Mouse (Mus musculus) neural tube, embryonic 11.5 days (tissue): ENCODE measurements around the gene Ldha. TPM values are rescaled to one million over a fixed set of nuclear protein-coding genes. Genes with fewer than 3 reads are reported as not detected.
"Not testable (repeated sequence)": the region's sequence is repeated elsewhere in the genome, so short reads cannot be mapped to it uniquely, and the experiment has no call there.

Experiments used
- ATAC-seq: fragments of 200-750 bp; cut with Nextera tagmentation; 2 replicates; pipeline ENCODE4 v1.8.0; 2017; ENCODE audit warnings: moderate number of reproducible peaks, mild to moderate bottlenecking, moderate TSS enrichment, moderate library complexity; ENCODE audit not compliant: insufficient read depth, low FRiP score, low TSS enrichment
- DNase-seq: peaks from one replicate; pipeline ENCODE4 v3.0.0-alpha.2; 2015; ENCODE audit warnings: low spot score
- H3K27ac ChIP-seq: fragments of 300-500 bp; sonication (generic); 2 replicates; pipeline ENCODE4 v1.5.1; 2014; ENCODE audit warnings: low read depth, mild to moderate bottlenecking, low read length
- H3K27me3 ChIP-seq: fragments of 300-500 bp; sonication (generic); 2 replicates; pipeline ENCODE4 v1.6.1; 2014; ENCODE audit warnings: mild to moderate bottlenecking, low read length, mixed read lengths; ENCODE audit not compliant: control insufficient read depth, insufficient read depth
- H3K36me3 ChIP-seq: fragments of 300-500 bp; sonication (generic); 2 replicates; pipeline ENCODE4 v1.6.1; 2014; ENCODE audit warnings: mild to moderate bottlenecking, low read length, moderate library complexity, mixed read lengths; ENCODE audit not compliant: control insufficient read depth, insufficient read depth
- H3K4me1 ChIP-seq: fragments of 300-500 bp; sonication (generic); 2 replicates; pipeline ENCODE4 v1.6.1; 2014; ENCODE audit warnings: low read length, mixed read lengths; ENCODE audit not compliant: control insufficient read depth, insufficient read depth
- H3K4me2 ChIP-seq: fragments of 300-500 bp; sonication (generic); 2 replicates; pipeline ENCODE4 v1.6.1; 2014; ENCODE audit warnings: low read depth, mild to moderate bottlenecking, moderate library complexity
- H3K4me3 ChIP-seq: fragments of 300-500 bp; sonication (generic); 2 replicates; pipeline ENCODE4 v1.5.1; 2014; ENCODE audit warnings: low read depth, low read length
- H3K9ac ChIP-seq: fragments of 300-500 bp; sonication (generic); 2 replicates; pipeline ENCODE4 v1.6.1; 2014; ENCODE audit warnings: mild to moderate bottlenecking, low read length
- H3K9me3 ChIP-seq: fragments of 300-500 bp; sonication (generic); 2 replicates; pipeline ENCODE4 v1.6.1; 2016; ENCODE audit warnings: low read length; ENCODE audit not compliant: control insufficient read depth
- WGBS: fragments of 180-500 bp; shearing (Covaris S2); extraction: QIAGEN DNeasy Blood & Tissue Kit; methylation state at CpG from one replicate; pipeline ENCODE4 v1.1.7; 2014; 5-methylcytosine and 5-hydroxymethylcytosine counted together
- polyA plus RNA-seq: library from polyadenylated mRNA; unstranded; fragments of >200 nt; fragmentation: Nextera tagmentation; extraction: Ambion mirVana; gene quantifications from 2 replicates; pipeline ENCODE4 v1.2.1, GENCODE M21; 2014

Gene Ldha
- 1,604 and 1,620 TPM in 2 replicates for polyA plus RNA-seq

DNA sequence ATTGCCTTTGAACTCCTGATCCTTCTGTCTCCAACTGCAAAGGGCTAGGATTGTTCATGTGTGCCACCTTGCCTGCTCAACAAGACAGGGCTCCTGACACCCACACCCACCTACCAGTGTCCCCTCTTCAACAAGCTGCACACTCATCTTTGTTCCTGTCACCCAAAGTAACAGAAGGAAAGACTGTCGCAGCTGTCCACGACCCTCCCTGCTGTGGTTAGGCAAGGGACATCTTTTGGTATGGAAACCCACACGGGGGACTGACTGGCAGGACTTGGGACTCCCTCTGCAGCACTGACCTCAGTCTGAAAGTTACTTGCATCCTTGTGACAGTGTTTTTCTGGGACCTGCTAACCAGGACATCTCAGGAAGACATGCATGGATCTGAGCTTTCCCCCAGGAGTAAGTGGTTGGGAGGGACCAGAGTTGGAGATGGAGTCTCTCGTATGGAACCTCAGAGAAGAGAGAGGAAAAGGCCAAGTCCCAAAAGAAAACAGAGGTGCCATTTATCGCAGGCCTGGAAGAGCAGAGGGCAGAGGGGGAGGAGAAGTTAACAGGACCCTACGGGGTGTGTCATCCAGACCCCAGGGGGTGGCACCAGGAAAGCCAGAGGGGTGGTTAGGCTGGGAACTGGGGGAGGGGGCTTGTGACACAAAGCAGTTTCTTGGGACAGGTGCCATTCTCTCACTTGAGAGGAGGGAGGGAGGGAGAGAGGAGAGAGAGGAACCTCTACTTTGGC lies at the start of gene Ldha:
Ldha (plus strand) TSS at position 689 of the 739 bp plus-strand sequence.
- no peak within 1 kb of the TSS for H3K4me2 ChIP-seq
- no peaks in the 10 kb centered on the region for H3K27me3 ChIP-seq
- ATAC-seq: no peak
- H3K9ac ChIP-seq: no peak within 1 kb of the TSS
- no peak for DNase-seq
- H3K36me3 ChIP-seq: no peaks in the 10 kb centered on the region
- H3K4me1 ChIP-seq: peaks cover 6% of the 10 kb centered on the region
- H3K9me3 ChIP-seq: no peaks in the 10 kb centered on the region
- 22% methylated on average over 6 of the region's 6 CpGs for WGBS
- H3K4me3 ChIP-seq: no peak within 1 kb of the TSS
- H3K27ac ChIP-seq: no peak within 1 kb of the TSS

DNA sequence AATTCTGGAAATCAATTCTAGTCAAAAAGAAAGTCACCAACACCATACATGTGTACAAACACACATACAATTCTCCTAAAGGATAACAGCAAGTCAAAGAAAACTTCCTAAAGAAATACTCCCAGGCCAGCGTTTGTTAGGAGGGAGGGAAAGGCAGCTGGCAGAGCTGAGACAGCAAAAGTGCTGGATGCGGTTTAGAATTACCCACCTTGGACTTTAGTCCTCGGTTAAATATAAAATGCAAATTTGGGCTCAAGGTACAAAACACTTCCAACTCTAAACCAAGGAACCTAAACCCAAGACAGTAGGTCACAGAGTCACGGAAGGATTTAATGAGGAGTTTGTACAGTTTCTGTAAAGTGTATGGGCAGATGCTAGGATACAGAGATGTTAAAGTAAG lies 47.4 kb upstream of the Ldha start:
- DNase-seq (no peak), ATAC-seq (no peak)
- WGBS: 87% methylated on average over 4 of the region's 4 CpGs
- Histone ChIP-seq H3K4me3 (no peak overlapping the region; the same call in 1 of the 2 replicates), H3K36me3 (no peaks in the 10 kb centered on the region), H3K27me3 (no peaks in the 10 kb centered on the region), H3K9ac (no peak overlapping the region), H3K4me1 (peaks cover 8% of the 10 kb centered on the region), H3K4me2 (no peak overlapping the region), H3K9me3 (no peaks in the 10 kb centered on the region), H3K27ac (no peak overlapping the region)

- DNase-seq: peak; percentile 98
- Histone ChIP-seq H3K4me2 (peak within 1 kb of the TSS; percentile 78), H3K4me3 (peak within 1 kb of the TSS; percentile 90), H3K27me3 (no peaks in the 10 kb centered on the region), H3K4me1 (peaks cover 8% of the 10 kb centered on the region), H3K36me3 (no peaks in the 10 kb centered on the region), H3K9ac (peak within 1 kb of the TSS; percentile 85), H3K27ac (no peak within 1 kb of the TSS; the same call in 1 of the 2 replicates), H3K9me3 (no peaks in the 10 kb centered on the region)
- peak; percentile 98 for ATAC-seq
- under 1% methylated on average over 66 of the region's 75 CpGs for WGBS
Measured at GRCm38 (mm10) chr7:46795287-46796205, 45.7 kb upstream of the Ldha start, which contains the start of the genes Hps5 and Gtf2h1. Hps5 (minus strand) TSS chr7:46796064. Gtf2h1 (plus strand) TSS chr7:46796103.

GRCm38 (mm10) chr7:46796206-46796679 lies 45.0 kb upstream of the Ldha start:
- Histone ChIP-seq H3K36me3 (no peaks in the 10 kb centered on the region), H3K4me3 (peak overlapping the region; percentile 90), H3K9me3 (no peaks in the 10 kb centered on the region), H3K27me3 (no peaks in the 10 kb centered on the region), H3K4me2 (peak overlapping the region; percentile 78), H3K27ac (no peak overlapping the region), H3K9ac (peak overlapping the region; percentile 85), H3K4me1 (peaks cover 8% of the 10 kb centered on the region)
- no peak for DNase-seq
- WGBS: under 1% methylated on average over 31 of the region's 31 CpGs
- no peak for ATAC-seq

DNA sequence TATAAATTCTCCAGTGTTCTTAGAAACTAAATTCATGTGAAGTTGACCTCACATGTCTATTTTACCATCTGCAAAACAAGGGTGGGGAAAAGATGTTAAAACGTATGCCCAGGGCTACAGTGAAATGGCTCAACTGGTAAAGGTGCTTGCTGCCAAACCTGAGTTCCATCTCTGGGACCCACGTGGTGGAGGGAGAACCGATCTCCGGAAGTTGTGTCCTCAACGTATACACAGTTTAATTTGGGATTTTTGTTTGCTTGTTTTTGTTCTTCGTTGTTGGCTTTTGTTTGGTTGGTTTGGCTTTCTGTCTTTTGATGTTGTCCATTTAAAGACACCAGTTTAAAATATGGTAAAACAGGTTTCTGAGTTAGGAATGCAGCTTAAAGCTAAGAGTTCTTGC lies 44.5 kb upstream of the Ldha start:
- ATAC-seq: no peak
- Histone ChIP-seq H3K4me3 (peak overlapping the region; percentile 90), H3K27ac (no peak overlapping the region), H3K9ac (no peak overlapping the region; the same call in 1 of the 2 replicates), H3K36me3 (no peaks in the 10 kb centered on the region), H3K27me3 (no peaks in the 10 kb centered on the region), H3K9me3 (no peaks in the 10 kb centered on the region), H3K4me2 (peak overlapping the region; percentile 78), H3K4me1 (peaks cover 8% of the 10 kb centered on the region)
- DNase-seq: no peak
- WGBS: 60% methylated on average over 6 of the region's 6 CpGs

DNA sequence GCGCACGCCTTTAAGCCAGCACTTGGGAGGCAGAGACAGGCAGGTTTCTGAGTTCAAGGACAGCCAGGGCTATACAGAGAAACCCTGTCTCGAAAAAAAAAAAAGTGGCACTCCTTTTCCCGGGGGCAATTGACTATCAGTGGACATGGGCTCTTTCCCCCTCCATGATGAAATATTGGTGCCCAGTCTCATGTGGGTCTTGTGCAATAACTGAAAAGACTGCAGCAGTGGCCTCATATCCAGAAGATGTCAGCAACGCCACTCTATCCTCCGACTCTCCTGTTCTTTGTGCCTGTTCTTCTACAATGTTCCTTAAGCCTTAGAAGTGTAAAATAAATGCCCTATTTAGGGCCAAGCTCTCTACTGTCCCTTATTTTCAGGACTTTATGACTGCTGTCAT lies 30.9 kb upstream of the Ldha start:
- WGBS: 95% methylated on average over 6 of the region's 6 CpGs
- Histone ChIP-seq H3K27me3 (no peaks in the 10 kb centered on the region), H3K4me2 (no peak overlapping the region), H3K4me1 (no peaks in the 10 kb centered on the region), H3K9me3 (no peaks in the 10 kb centered on the region), H3K4me3 (no peak overlapping the region), H3K9ac (no peak overlapping the region), H3K27ac (no peak overlapping the region), H3K36me3 (peaks cover 14% of the 10 kb centered on the region)
- no peak for ATAC-seq
- DNase-seq: no peak

DNA sequence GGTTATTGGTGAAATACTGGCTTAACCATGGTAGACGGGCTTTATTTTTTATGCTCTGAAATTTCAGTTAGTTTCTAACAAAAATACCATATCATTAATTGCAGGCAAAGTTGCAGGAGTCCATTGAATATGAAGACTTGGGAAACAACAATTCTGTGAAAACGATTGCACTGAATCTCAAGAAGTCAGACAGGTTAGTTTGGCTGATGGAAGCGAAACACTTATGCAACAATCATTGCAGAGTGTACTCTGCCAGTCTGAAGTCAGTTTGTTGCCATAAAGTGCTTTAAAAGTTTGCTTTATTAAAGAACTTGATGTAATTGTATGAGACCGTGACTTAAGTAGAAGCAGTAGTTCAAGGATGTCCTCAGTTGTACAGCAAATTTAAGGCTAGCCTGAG lies 27.3 kb upstream of the Ldha start:
- Histone ChIP-seq H3K4me2 (no peak overlapping the region), H3K36me3 (peaks cover 17% of the 10 kb centered on the region), H3K27ac (no peak overlapping the region), H3K4me1 (no peaks in the 10 kb centered on the region), H3K4me3 (no peak overlapping the region), H3K27me3 (no peaks in the 10 kb centered on the region), H3K9ac (no peak overlapping the region), H3K9me3 (no peaks in the 10 kb centered on the region)
- WGBS: 93% methylated on average over 4 of the region's 4 CpGs
- no peak for DNase-seq
- ATAC-seq: no peak

DNA sequence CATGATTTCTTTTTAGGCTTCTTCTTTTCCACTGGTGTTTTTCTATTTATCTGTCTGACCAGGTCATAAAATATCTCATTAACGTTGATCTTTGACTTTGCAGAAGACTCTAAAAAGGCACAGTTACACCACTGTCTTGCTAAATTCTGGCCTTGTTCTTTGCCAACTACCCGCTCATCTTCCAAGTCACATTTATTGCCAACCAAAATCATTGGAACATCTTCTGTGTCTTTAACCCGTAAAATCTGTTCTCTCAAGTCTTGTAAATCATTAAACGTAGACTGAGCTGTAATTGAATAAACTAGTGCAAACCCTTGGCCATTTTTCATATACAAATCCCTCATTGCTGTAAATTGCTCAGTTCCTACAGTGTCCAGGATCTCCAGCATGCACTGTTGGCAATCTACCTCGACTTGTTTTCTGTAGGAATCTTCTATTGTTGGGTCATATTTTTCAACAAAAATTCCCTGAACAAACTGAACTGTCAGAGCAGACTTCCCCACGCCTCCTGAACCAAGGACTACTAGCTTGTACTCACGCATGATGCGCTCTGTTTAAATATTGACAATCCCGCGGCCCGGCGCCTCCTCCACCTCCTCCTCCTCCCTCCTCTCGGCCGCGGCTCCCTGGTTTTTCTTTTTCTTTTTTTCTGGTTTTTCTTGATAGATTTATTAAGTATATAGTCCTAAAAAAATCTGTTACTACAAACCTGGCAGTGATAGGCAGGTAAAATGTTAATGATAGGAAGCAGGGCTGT lies 20.2 kb upstream of the Ldha start:
- not testable (repeated sequence) for H3K4me2 ChIP-seq, DNase-seq, H3K36me3 ChIP-seq, H3K9ac ChIP-seq, H3K9me3 ChIP-seq, H3K27ac ChIP-seq, H3K27me3 ChIP-seq, ATAC-seq, H3K4me3 ChIP-seq, H3K4me1 ChIP-seq
- 94% methylated on average over 15 of the region's 15 CpGs for WGBS
